Mouse (Mus musculus) midbrain, embryonic 10.5 days (tissue): ENCODE results near the gene Zrsr2. TPM values are rescaled to one million over a fixed set of nuclear protein-coding genes. Genes with fewer than 3 reads are reported as not detected.

Experiments used
- DNase-seq: peaks from one replicate; pipeline ENCODE4 v3.0.0-alpha.2; 2017; ENCODE audit warnings: low spot score
- H3K27ac ChIP-seq: fragments of 300-500 bp; sonication (generic); replicated peaks from 2 replicates; pipeline ENCODE4 v1.5.1; 2016; ENCODE audit warnings: mild to moderate bottlenecking
- H3K27me3 ChIP-seq: fragments of 300-500 bp; sonication (generic); 2 replicates; pipeline ENCODE4 v1.6.1; 2016; ENCODE audit warnings: low read depth, mild to moderate bottlenecking; ENCODE audit not compliant: poor library complexity, severe bottlenecking
- H3K36me3 ChIP-seq: fragments of 300-500 bp; sonication (generic); 2 replicates; pipeline ENCODE4 v1.6.1; 2016; ENCODE audit warnings: mild to moderate bottlenecking, moderate library complexity
- H3K4me1 ChIP-seq: fragments of 300-500 bp; sonication (generic); 2 replicates; pipeline ENCODE4 v1.6.1; 2016
- H3K4me3 ChIP-seq: fragments of 300-500 bp; sonication (generic); 2 replicates; pipeline ENCODE4 v1.5.1; 2016; ENCODE audit warnings: mild to moderate bottlenecking, moderate library complexity
- H3K9me3 ChIP-seq: fragments of 300-500 bp; sonication (generic); replicated peaks from 2 replicates; pipeline ENCODE4 v1.6.1; 2016; ENCODE audit warnings: mild to moderate bottlenecking
- WGBS: fragments of 180-500 bp; shearing (Covaris S2); methylation state at CpG from one replicate; pipeline ENCODE4 v1.1.7; 2016; 5-methylcytosine and 5-hydroxymethylcytosine counted together
- polyA plus RNA-seq: library from polyadenylated mRNA; unstranded; fragments of >200 nt; fragmentation: Nextera tagmentation; extraction: Ambion mirVana; gene quantifications from 2 replicates; pipeline ENCODE4 v1.2.1, GENCODE M21; 2016

The Zrsr2 gene
- polyA plus RNA-seq, 1 experiment from 2014 or later: 62.6 TPM

DNA sequence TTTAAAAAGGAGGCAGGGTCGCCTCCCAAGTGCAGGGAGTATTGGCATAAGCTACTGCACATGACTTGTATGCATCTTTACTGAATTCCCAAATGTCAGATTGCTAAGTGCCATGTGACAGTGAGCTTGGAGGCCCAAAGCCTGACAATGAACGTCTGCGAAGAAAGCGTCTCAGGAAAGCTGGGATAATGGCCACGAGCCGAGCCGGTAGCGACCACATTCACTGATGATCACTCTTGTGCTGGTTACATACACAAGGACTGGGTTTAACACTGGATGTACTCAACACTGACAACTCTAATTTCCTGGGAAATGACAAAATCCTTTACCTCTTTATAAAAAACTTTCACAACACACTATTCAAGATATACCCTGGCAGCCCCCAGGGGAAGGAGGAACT is 23.7 kb downstream of the Zrsr2 start:
- Histone ChIP-seq H3K27ac (no peak overlapping the region), H3K4me3 (no peak overlapping the region), H3K27me3 (peaks cover 84% of the 10 kb centered on the region), H3K9me3 (no peaks in the 10 kb centered on the region), H3K4me1 (no peaks in the 10 kb centered on the region), H3K36me3 (peaks cover 26% of the 10 kb centered on the region)
- DNase-seq: no peak
- WGBS: 86% methylated on average over 8 of the region's 8 CpGs

DNA sequence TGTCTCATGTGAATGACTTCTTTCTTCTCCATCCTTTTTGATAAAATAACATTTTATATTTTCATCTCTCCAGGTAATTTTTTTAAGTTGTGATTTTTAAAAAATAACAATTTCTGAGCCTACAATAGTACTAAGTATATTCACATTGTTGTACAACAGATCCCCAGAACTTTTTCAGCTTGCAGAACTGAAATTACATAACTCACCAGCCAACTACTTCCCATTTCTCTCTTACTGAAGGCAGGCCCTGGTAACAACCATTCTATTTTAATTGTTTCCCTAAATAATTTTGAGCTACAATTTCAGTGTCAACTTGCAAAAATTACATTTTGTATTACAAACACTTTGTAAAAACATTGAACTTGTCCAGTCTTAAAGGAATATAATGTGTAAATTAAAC is 28.9 kb downstream of the Zrsr2 start:
- peaks cover 75% of the 10 kb centered on the region for H3K27me3 ChIP-seq
- no peaks in the 10 kb centered on the region for H3K4me1 ChIP-seq
- no peaks in the 10 kb centered on the region for H3K36me3 ChIP-seq
- H3K27ac ChIP-seq: no peak overlapping the region
- DNase-seq: no peak
- H3K4me3 ChIP-seq: no peak overlapping the region
- H3K9me3 ChIP-seq: no peaks in the 10 kb centered on the region

DNA sequence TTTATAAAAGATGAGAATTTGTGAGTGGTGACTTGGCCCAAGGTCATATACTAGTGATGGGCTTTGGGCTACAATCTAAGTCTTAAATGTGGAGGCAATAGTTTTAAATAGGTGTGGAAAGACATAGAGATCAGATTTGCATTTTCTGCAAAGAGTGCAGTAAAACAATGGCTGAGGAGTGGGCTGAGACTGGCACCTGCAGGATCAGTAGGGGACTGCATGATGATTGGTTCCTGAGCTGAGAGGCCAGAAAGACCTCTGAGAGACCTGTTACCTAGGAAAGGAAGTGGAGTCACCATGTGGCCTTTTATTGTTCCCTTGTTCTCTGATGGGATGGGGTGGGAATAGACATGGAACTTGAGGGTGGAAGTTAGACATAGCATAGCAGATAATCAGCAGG is 45.7 kb downstream of the Zrsr2 start:
- Histone ChIP-seq H3K4me1 (no peaks in the 10 kb centered on the region; the same call in 1 of the 2 replicates), H3K27ac (no peak overlapping the region), H3K27me3 (peaks cover 71% of the 10 kb centered on the region), H3K4me3 (no peak overlapping the region), H3K9me3 (peaks cover 10% of the 10 kb centered on the region), H3K36me3 (peaks cover 23% of the 10 kb centered on the region)
- DNase-seq: peak; percentile 12

DNA sequence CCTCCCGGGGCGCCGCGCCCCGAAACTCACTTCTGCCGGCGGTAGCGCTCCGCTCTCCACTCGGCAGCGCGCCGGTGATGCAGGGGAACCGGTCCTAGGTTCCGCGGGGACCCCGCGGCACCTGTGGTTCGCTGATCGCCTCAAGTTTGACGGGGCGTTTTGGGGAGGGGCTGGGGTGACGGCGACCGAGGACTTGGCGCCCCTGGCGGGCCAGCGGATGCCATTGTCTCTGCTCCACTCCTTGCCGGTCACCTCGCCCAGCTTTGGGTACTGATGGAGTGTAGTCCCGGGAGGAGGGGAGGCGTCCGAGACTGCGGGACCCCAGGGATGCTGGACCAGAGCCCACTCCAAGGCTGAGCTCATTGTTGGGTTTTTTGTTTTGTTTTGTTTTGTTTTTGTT is 49.1 kb downstream of the Zrsr2 start:
- Histone ChIP-seq H3K4me1 (no peaks in the 10 kb centered on the region; the same call in 1 of the 2 replicates), H3K27ac (peak overlapping the region; percentile 91), H3K27me3 (peaks cover 60% of the 10 kb centered on the region), H3K36me3 (peaks cover 12% of the 10 kb centered on the region), H3K9me3 (peaks cover 10% of the 10 kb centered on the region), H3K4me3 (peak overlapping the region; percentile 67)
- WGBS: 30% methylated on average over 34 of the region's 34 CpGs
- DNase-seq: peak; percentile 66

DNA sequence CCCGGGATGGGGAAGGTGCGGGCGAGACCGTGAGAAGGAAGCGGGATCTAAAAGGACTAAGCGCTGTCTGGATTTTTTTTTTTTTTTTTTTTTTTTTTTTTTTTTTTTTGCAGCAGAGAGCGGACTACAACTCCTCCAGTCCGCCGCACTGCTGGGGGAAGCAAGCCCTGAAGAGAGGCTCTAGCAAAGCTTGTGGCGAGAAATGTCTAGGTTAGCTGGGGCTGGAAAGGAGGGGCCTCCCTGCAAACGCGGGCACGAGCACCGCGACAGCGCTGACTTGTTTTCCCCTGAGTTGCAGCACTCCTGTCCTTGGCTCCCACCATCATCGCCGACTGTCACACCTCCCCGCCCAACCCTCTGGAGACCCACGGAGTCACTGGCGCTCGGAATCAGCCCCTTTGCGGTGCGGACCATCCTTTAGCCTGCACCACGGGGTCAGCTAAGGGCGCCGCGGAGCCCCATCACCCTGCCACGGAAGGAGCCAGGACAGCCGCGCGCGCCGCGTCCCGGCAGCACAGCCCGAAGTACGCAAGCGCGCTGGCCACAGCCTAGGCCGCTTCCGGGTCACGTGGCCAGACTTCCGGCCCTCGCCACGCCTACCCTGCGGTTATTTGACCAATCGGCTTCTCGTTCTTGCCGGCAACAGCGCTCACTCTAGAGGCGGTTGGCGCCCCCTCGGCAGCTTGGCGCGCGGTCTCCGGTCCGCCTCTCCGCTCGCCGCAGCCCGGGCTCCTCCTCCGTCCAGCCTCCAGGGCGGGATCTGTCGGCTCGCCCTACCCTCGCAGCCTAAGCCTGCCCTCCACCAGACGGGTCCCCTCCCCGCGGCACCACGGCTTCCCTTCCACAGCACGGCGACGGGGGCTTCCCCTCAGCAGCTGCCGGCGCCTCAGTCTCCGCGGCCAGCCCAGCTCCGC is 49.9 kb downstream of the Zrsr2 start, which contains the start of gene Ap1s2:
Gene Ap1s2, plus strand, starts transcription at position 681 of the 914 bp plus-strand sequence.
- Histone ChIP-seq H3K9me3 (peaks cover 10% of the 10 kb centered on the region), H3K27ac (peak within 1 kb of the TSS; percentile 91), H3K4me3 (peak within 1 kb of the TSS; percentile 67), H3K27me3 (peaks cover 61% of the 10 kb centered on the region), H3K4me1 (no peaks in the 10 kb centered on the region; the same call in 1 of the 2 replicates), H3K36me3 (peaks cover 5% of the 10 kb centered on the region; the same call in 1 of the 2 replicates)
- WGBS: 21% methylated on average over 79 of the region's 80 CpGs
- DNase-seq: peak; percentile 92

DNA sequence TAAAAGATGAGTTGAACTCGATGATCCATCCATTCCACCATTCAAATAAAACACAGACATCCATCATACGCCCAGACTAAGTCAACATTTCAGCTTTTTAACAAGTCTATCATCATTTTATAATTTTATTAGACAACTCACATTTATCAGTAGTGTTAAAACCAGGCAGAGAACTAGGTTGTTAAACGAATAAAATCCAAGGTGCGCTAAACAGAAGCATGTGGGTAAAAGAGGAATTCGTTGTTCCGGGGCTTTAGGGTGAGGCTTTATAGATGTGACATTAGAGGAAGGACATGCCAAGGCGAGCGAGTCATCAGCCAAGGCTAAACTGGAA is 50.5 kb downstream of the Zrsr2 start:
- H3K36me3 ChIP-seq: no peaks in the 10 kb centered on the region; the same call in 1 of the 2 replicates
- peaks cover 61% of the 10 kb centered on the region for H3K27me3 ChIP-seq
- peak overlapping the region; percentile 91 for H3K27ac ChIP-seq
- no peak for DNase-seq
- no peaks in the 10 kb centered on the region; the same call in 1 of the 2 replicates for H3K4me1 ChIP-seq
- peak overlapping the region; percentile 67 for H3K4me3 ChIP-seq
- 26% methylated on average over 8 of the region's 8 CpGs for WGBS
- peaks cover 10% of the 10 kb centered on the region for H3K9me3 ChIP-seq

DNA sequence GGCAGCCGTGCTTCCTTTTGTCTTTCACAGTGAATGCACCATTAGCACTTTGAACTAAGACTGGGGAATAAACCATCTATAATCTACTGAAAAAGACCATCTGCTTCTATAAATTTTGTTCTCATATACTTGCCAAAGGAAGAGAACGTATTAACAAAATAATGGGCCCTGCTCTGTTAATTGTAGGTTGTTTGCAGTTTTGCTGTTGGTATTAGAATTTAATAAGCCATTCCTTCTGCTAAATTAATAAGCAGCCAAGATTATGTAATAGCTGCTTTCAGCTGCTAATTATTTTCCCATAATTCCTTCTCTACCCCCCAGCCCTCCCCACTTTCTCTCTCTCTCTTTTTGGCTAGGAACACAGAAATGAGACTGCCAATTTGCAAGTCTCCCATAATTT is 51.6 kb downstream of the Zrsr2 start:
- H3K27me3 ChIP-seq: peaks cover 67% of the 10 kb centered on the region
- no peak overlapping the region for H3K4me3 ChIP-seq
- no peak for DNase-seq
- peaks cover 10% of the 10 kb centered on the region for H3K9me3 ChIP-seq
- no peak overlapping the region for H3K27ac ChIP-seq
- 92% methylated on average over 2 of the region's 2 CpGs for WGBS
- H3K36me3 ChIP-seq: no peaks in the 10 kb centered on the region
- no peaks in the 10 kb centered on the region; the same call in 1 of the 2 replicates for H3K4me1 ChIP-seq

DNA sequence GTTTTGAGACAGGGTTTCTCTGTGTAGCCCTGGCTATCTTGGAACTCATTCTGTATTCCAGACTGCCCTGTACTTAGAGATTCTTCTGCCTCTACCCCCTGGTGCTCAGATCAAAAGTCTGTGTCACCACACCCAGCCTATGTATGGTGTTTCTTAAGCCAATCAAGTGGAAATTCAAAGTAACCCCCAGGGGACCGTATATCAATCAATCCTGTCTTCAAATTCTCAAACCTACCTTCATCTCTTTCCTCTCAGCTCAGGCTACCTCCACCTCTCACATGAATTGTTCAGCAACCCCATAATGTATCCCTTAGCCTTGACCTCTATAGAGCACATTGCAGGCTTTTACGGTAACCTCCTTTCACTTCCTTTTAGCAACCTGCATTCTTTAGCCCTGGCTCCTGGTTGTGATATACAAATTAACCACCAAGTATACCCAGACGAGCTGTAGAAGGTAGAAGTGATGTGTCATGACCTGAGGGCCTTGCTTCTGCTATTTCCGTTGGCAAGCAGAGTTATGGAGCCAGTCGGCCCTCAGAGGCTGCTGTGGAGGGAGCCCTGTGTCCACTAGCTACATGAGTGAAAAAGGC is 58.9 kb downstream of the Zrsr2 start:
- 75% methylated on average over 5 of the region's 5 CpGs for WGBS
- H3K4me1 ChIP-seq: no peaks in the 10 kb centered on the region
- no peak overlapping the region for H3K4me3 ChIP-seq
- H3K9me3 ChIP-seq: no peaks in the 10 kb centered on the region
- H3K27me3 ChIP-seq: peaks cover 98% of the 10 kb centered on the region
- H3K36me3 ChIP-seq: no peaks in the 10 kb centered on the region
- no peak overlapping the region for H3K27ac ChIP-seq
- no peak for DNase-seq

DNA sequence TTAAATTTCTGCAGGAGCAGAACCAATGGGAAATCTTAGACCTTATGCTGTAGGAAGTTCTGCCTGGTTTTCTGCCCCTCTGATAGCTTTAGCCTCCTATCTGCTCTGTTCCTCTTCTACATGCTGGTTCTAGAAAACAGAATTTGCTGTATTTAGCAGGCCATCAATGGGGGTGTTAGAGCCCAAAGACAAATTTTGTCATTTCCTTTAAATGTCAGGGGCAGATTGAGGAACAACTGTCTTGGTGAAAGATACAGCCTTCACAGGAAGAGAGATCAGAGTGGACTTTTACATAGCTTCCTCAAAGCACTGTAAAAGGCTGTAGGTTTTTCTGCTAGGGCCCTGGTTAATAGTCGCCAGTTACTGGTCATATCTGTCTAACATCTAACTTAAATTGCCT is 61.1 kb downstream of the Zrsr2 start:
- no peak for DNase-seq
- Histone ChIP-seq H3K4me3 (no peak overlapping the region), H3K27me3 (peaks cover 95% of the 10 kb centered on the region), H3K9me3 (no peaks in the 10 kb centered on the region), H3K36me3 (no peaks in the 10 kb centered on the region), H3K4me1 (no peaks in the 10 kb centered on the region), H3K27ac (no peak overlapping the region)
- 82% methylated on average over 1 of the region's 1 CpGs for WGBS

DNA sequence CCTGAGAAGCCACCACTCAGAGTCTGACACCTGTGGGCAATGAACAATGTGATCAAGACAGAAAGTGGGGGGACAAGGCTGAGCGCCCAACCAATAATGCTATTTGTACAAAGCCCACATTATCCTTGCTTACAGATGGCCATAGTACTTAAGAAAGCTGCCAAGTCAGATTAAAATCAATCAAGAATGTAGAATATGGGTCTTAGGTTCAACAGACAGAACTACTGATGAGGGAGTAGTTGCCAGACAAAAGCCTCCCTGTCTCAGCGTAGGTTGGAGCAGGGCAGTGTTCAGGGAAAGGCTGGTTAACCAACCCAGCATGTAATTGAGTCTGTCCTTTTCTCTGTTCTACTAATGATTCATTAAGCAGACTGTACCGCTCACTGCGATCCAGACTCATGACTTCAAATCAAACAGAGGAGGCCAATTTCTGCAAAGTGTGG is 72.9 kb downstream of the Zrsr2 start:
- H3K27ac ChIP-seq: no peak overlapping the region
- no peak overlapping the region for H3K4me3 ChIP-seq
- WGBS: 76% methylated on average over 4 of the region's 4 CpGs
- H3K27me3 ChIP-seq: peaks cover 75% of the 10 kb centered on the region
- no peak for DNase-seq
- no peaks in the 10 kb centered on the region for H3K36me3 ChIP-seq
- H3K9me3 ChIP-seq: no peaks in the 10 kb centered on the region
- no peaks in the 10 kb centered on the region for H3K4me1 ChIP-seq

Other genes starting within 250 kb of the Zrsr2 start
- 0.12 and 0.22 TPM in 2 replicates for gene Rnf138rt1, start 197.3 kb downstream of the Zrsr2 start, polyA plus RNA-seq
- 30.7 and 32.0 TPM in 2 replicates for gene Ap1s2, start 49.6 kb downstream of the Zrsr2 start, polyA plus RNA-seq
- gene Car5b, start 69.3 kb upstream of the Zrsr2 start, polyA plus RNA-seq: 0.42 and 0.46 TPM in 2 replicates
- 44.5 and 49.8 TPM in 2 replicates for gene Siah1b, start 117.8 kb upstream of the Zrsr2 start, polyA plus RNA-seq
- 0.14 and 0.51 TPM in 2 replicates for gene Cltrn, start 130.2 kb upstream of the Zrsr2 start, polyA plus RNA-seq
- 0.09 and 0.36 TPM in 2 replicates for gene Ace2, start 180.7 kb upstream of the Zrsr2 start, polyA plus RNA-seq